Mouse (Mus musculus) stomach, embryonic 14.5 days (tissue): ENCODE data around the gene Ncbp3. TPM values are rescaled to one million over a fixed set of nuclear protein-coding genes. Genes with fewer than 3 reads are reported as not detected.
A peak's percentile ranks its signal among the peaks of the same experiment; 100 is the strongest.

Source experiments
- ATAC-seq: fragments of 200-750 bp; cut with Nextera tagmentation; 2 replicates; pipeline ENCODE4 v1.8.0; 2017; ENCODE audit warnings: low read depth, moderate TSS enrichment; ENCODE audit not compliant: insufficient number of reproducible peaks, insufficient read depth, low FRiP score
- H3K27ac ChIP-seq: fragments of 300-500 bp; sonication (generic); 2 replicates; pipeline ENCODE4 v1.5.1; 2014; ENCODE audit warnings: mild to moderate bottlenecking, low read length, moderate library complexity, mixed read lengths
- H3K27me3 ChIP-seq: fragments of 300-500 bp; sonication (generic); 2 replicates; pipeline ENCODE4 v1.6.1; 2014; ENCODE audit warnings: low read length, control low read depth, mixed read lengths; ENCODE audit not compliant: control insufficient read depth, insufficient read depth
- H3K36me3 ChIP-seq: fragments of 300-500 bp; sonication (generic); 2 replicates; pipeline ENCODE4 v1.6.1; 2014; ENCODE audit warnings: mild to moderate bottlenecking, control low read depth, low read length, moderate library complexity, mixed read lengths; ENCODE audit not compliant: control insufficient read depth, insufficient read depth
- H3K4me1 ChIP-seq: fragments of 300-500 bp; sonication (generic); 2 replicates; pipeline ENCODE4 v1.6.1; 2014; ENCODE audit warnings: low read length, control low read depth, mixed read lengths; ENCODE audit not compliant: control insufficient read depth, insufficient read depth
- H3K4me2 ChIP-seq: fragments of 300-500 bp; sonication (generic); replicated peaks from 2 replicates; pipeline ENCODE4 v1.6.1; 2014; ENCODE audit warnings: low read depth, low read length, control low read depth
- H3K4me3 ChIP-seq: fragments of 300-500 bp; sonication (generic); 2 replicates; pipeline ENCODE4 v1.5.1; 2014; ENCODE audit warnings: low read depth, low read length, control low read depth
- H3K9ac ChIP-seq: fragments of 300-500 bp; sonication (generic); replicated peaks from 2 replicates; pipeline ENCODE4 v1.6.1; 2014; ENCODE audit warnings: low read depth, mild to moderate bottlenecking, control low read depth, low read length, moderate library complexity, mixed read lengths
- H3K9me3 ChIP-seq: fragments of 300-500 bp; sonication (generic); 2 replicates; pipeline ENCODE4 v1.6.1; 2016; ENCODE audit warnings: low read depth, low read length, control low read depth; ENCODE audit not compliant: control insufficient read depth
- WGBS: fragments of 180-500 bp; shearing (Covaris S2); extraction: QIAGEN DNeasy Blood & Tissue Kit; methylation state at CpG from one replicate; pipeline ENCODE4 v1.1.7; 2014; 5-methylcytosine and 5-hydroxymethylcytosine counted together
- polyA plus RNA-seq: library from polyadenylated mRNA; unstranded; fragments of >200 nt; fragmentation: Nextera tagmentation; extraction: Ambion mirVana; gene quantifications from 2 replicates; pipeline ENCODE4 v1.2.1, GENCODE M21; 2014

Ncbp3 gene
- polyA plus RNA-seq, 1 experiment from 2014 or later, result 13.6 TPM

DNA sequence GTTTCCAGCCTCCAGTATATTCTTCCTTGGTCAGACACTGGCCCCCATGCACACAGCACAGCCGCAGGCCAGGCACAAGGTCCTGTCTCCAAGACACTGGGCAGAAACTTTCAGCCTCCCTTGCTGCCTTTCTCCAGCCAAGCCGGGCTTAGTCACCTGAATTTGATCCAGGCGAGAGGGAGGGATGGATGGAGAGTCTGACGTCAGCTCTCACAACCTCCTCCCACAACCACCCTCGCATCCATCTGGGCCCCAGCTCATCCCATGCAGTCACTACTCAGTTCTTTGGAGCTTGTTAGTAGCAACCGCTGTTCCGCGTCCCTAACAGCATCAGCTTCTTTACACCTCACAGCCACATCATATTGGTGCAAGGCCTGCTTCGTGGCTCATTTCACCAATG is 24.5 kb upstream of the Ncbp3 start:
- Histone ChIP-seq H3K4me1 (peaks cover 21% of the 10 kb centered on the region; the same call in 1 of the 2 replicates), H3K4me2 (no peak overlapping the region), H3K4me3 (no peak overlapping the region), H3K9ac (no peak overlapping the region), H3K27ac (no peak overlapping the region), H3K36me3 (no peaks in the 10 kb centered on the region), H3K9me3 (no peaks in the 10 kb centered on the region), H3K27me3 (no peaks in the 10 kb centered on the region)
- 52% methylated on average over 9 of the region's 9 CpGs for WGBS
- ATAC-seq, result no peak

DNA sequence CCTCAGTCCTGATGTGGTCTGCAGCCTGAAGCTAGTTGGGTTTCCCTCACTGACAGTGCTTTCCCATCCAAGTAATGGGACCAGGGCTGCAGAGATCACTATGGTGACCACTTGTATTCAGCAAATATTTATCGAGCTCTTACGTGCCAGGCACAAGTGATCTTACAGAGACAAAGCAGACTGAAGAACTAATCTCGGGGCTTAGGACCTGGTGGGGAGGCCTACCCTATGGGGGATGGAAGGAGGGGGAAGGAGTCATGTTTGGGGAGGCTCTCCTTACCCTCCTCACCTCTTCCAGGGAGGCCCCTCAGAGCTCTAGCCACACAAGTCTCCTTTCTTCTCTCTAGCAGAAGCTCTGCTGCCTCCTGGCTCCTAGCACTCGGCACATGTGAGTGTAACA is 23.8 kb upstream of the Ncbp3 start:
- Histone ChIP-seq H3K9me3 (no peaks in the 10 kb centered on the region), H3K27ac (no peak overlapping the region; the same call in 1 of the 2 replicates), H3K4me2 (no peak overlapping the region), H3K9ac (no peak overlapping the region), H3K36me3 (no peaks in the 10 kb centered on the region), H3K4me3 (no peak overlapping the region), H3K27me3 (no peaks in the 10 kb centered on the region), H3K4me1 (peaks cover 21% of the 10 kb centered on the region; the same call in 1 of the 2 replicates)
- 46% methylated on average over 4 of the region's 4 CpGs for WGBS
- ATAC-seq, result no peak

DNA sequence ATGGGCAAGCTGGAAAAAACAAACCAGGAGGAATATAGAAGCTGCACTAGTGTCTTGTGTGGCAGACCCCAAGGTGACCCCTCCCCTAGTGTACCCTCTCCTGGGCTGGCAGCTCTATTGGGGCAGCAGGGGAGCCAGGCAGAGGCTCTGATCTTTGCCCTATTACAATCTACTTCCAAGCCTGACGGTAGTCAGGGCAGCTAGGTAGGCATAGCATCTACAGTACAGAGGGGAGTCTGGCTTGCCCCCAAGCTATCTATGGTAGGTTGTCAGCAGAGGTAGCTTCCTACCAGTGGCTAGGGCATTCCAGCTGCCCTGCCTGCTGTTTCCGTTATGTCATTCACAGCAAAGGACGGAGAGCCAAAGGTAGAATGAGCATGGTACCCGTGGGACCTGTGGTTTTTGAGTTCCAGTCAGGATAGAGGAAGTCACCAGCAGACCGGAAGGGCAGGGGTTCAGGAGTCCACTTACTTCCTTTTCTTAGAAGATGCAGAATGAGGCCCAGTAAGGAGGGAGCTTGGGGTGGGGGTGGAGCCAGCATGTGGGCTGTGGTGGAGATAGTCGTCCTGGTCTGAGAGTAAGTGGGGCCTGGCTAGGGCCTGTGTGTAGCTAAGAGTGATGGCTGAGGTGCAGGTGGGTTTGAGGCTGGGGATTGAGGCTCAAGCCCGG is 23.2 kb upstream of the Ncbp3 start:
- no peak overlapping the region; the same call in 1 of the 2 replicates for H3K27ac ChIP-seq
- no peaks in the 10 kb centered on the region for H3K36me3 ChIP-seq
- H3K27me3 ChIP-seq, result no peaks in the 10 kb centered on the region
- no peak overlapping the region for H3K9ac ChIP-seq
- no peak for ATAC-seq
- H3K9me3 ChIP-seq, result no peaks in the 10 kb centered on the region
- 55% methylated on average over 7 of the region's 7 CpGs for WGBS
- H3K4me2 ChIP-seq, result no peak overlapping the region
- H3K4me3 ChIP-seq, result no peak overlapping the region
- H3K4me1 ChIP-seq, result peaks cover 20% of the 10 kb centered on the region; the same call in 1 of the 2 replicates

DNA sequence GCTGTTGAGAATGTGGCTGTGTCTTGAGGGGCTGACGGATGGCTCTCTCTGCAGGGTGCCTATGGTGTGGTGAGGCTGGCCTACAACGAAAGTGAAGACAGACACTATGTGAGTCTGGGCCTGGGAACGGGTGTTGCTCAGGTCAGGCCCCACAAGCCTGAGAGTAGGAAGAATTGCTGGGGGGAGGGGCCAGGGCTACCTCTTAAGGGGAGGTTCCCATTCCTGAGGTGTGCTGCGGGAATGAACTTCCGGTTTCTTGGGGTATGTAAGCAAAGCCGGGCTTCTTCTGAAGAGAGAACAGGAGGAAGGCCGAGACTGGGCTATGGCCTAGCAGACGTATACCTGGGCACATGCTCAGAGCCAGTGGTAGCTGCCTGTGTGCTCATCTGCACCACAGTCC is 20.6 kb upstream of the Ncbp3 start:
- Histone ChIP-seq H3K4me1 (peaks cover 18% of the 10 kb centered on the region; the same call in 1 of the 2 replicates), H3K9me3 (no peaks in the 10 kb centered on the region), H3K4me2 (0 out of 2 replicates have a peak overlapping the region, but pooled peaks have one; percentile 5), H3K36me3 (no peaks in the 10 kb centered on the region), H3K4me3 (no peak overlapping the region), H3K9ac (no peak overlapping the region), H3K27me3 (no peaks in the 10 kb centered on the region), H3K27ac (no peak overlapping the region)
- 34% methylated on average over 8 of the region's 8 CpGs for WGBS
- no peak for ATAC-seq

DNA sequence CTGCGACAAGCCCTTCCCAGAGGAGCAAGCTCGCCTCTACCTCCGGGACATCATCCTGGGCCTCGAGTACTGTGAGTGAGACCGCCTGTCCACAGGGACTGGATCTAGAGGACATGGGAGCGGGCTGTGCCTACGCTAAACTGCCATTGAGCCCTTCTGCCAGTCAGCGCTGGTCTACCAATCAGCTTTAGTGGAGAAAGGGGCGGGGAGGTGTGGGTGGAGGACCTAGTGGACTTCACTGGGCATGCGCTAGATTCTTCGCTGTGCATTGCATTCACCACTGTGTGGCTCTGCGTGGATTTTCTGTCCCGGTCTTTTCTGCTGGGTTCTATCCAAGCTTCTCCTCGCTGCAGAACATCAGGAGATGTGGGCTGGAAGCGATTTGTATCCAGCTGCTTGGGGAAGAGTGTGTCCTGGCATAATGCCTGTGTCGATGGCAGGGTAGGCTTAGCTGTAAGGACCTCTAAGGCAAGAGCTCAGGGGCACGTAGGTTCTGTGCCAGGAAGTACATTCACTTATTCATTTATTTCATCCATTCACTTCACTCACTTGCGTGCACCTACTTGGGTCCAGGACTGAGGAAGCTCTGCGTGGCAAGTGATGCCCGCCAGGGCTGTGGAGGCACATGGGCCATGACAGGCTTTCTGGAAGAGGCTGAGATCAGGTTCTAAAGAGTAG is 16.6 kb upstream of the Ncbp3 start:
- ATAC-seq, result peak; percentile 90
- H3K4me2 ChIP-seq, result peak overlapping the region; percentile 57
- no peak overlapping the region for H3K9ac ChIP-seq
- H3K4me3 ChIP-seq, result peak overlapping the region; percentile 24
- no peaks in the 10 kb centered on the region for H3K36me3 ChIP-seq
- no peaks in the 10 kb centered on the region for H3K9me3 ChIP-seq
- 0 out of 2 replicates have a peak, but pooled peaks cover 4% of the 10 kb centered on the region for H3K4me1 ChIP-seq
- 22% methylated on average over 20 of the region's 20 CpGs for WGBS
- peak overlapping the region; percentile 74 for H3K27ac ChIP-seq
- no peaks in the 10 kb centered on the region for H3K27me3 ChIP-seq

DNA sequence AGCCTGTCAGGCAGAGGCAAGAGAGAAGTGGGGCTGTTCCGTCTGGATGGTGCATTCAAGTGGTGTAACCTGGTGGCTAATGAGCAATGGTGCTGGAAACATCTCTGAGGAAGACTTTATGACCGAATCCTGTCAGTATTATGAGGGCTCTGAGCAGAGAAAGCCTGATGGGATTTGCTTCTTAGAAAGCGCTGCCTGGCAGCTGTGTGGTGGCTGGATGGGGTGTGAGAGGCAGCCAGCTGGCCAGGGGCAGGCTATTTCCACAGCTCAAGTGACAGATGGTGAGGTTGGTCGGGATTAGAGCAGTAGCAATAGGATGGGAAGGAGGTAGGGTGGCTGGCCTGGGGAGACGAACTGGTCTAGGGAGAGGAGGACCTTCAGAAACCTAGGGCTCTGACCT is 16.0 kb upstream of the Ncbp3 start:
- 66% methylated on average over 5 of the region's 5 CpGs for WGBS
- no peak for ATAC-seq

DNA sequence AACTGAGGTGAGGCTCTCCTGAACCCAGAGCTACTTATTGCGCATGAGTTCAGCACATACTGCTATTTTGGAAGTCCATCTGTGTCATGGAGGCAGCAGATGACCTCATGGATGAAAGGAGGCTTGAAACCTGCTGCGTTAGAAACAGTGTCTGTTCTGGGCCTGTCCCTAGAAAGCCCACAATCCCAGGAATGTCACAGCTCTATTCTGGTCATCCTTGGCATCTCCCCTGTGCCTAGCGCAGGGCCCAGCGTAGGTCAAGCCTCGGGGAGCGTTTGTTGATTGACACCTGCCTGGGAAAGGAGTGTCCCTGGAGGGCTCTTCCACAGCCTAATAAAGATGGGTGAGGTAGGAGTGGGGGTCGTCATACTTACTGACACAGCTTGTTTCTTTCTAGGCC is 11.5 kb upstream of the Ncbp3 start:
- WGBS, result 79% methylated on average over 7 of the region's 7 CpGs
- Histone ChIP-seq H3K9me3 (no peaks in the 10 kb centered on the region), H3K4me2 (no peak overlapping the region), H3K4me1 (0 out of 2 replicates have a peak, but pooled peaks cover 3% of the 10 kb centered on the region), H3K9ac (no peak overlapping the region), H3K36me3 (peaks cover 2% of the 10 kb centered on the region; the same call in 1 of the 2 replicates), H3K27me3 (no peaks in the 10 kb centered on the region), H3K27ac (no peak overlapping the region), H3K4me3 (no peak overlapping the region)
- no peak for ATAC-seq

More for the DNA sequence above, 16.0 kb upstream of the Ncbp3 start:
- Histone ChIP-seq H3K9ac (no peak overlapping the region), H3K4me3 (no peak overlapping the region), H3K27me3 (no peaks in the 10 kb centered on the region), H3K36me3 (peaks cover 1% of the 10 kb centered on the region; the same call in 1 of the 2 replicates), H3K4me1 (0 out of 2 replicates have a peak, but pooled peaks cover 4% of the 10 kb centered on the region), H3K27ac (peak overlapping the region; percentile 74), H3K9me3 (no peaks in the 10 kb centered on the region), H3K4me2 (peak overlapping the region; percentile 57; the same call in 1 of the 2 replicates)

DNA sequence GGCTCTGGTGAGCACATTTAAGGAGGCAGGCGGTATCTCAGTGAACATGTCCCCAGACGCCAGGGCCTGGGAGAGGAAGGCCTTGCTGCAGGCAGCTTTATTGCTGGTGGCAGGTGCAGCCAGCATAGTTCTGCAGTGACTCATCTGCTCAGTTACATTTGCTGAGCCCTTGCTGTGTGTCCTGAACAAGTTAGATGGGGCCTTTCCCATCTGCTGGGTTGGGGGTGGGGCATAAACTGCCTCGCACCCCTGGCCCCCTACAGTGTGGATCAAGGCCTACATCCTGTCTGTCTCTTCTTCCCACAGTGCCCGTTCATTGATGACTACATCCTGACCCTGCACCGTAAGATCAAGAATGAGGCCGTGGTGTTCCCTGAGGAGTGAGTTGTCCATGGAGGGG is 10.7 kb upstream of the Ncbp3 start:
- Histone ChIP-seq H3K27me3 (no peaks in the 10 kb centered on the region), H3K9me3 (no peaks in the 10 kb centered on the region), H3K4me3 (no peak overlapping the region), H3K4me2 (no peak overlapping the region), H3K4me1 (no peaks in the 10 kb centered on the region), H3K27ac (no peak overlapping the region), H3K9ac (no peak overlapping the region), H3K36me3 (peaks cover 2% of the 10 kb centered on the region; the same call in 1 of the 2 replicates)
- 60% methylated on average over 6 of the region's 6 CpGs for WGBS
- peak; percentile 39; the same call in 1 of the 2 replicates for ATAC-seq
